Comparison of ENCODE assay signal across 8 mouse cellular contexts in genomic region chr1:89931120-89931519, GRCm38 (mm10). TPM values are rescaled to one million over a fixed set of nuclear protein-coding genes. Genes with fewer than 3 reads are reported as not detected.
DNase-seq lines count a peak whose midpoint lies in the region; ATAC-seq and TF ChIP-seq lines count a peak whose summit lies in the region.

Gene Gbx2, minus strand, starts transcription at chr1:89931179.

- DNase-seq in left cerebral cortex, adult 2 months (ENCODE audit: extremely low spot score in 1 of 2, low spot score in 2 of 2) = no peak
- no peak for DNase-seq in left cerebral cortex, postnatal 14 days (ENCODE audit: low spot score in 2 of 2)
- peak; percentile 86 for DNase-seq in embryonic facial prominence, embryonic 14.5 days (ENCODE audit: low spot score)
- peak; percentile 84 for DNase-seq in hindlimb bud, embryonic 11.5 days (ENCODE audit: extremely low spot score, low read depth, low spot score)
- DNase-seq in liver, embryonic 14.5 days (ENCODE audit: low read depth in 3 of 3, low spot score in 3 of 3) = peak; percentile 28 to 31 (median 31)
- no peak for DNase-seq in right cerebral cortex, adult 2 months (ENCODE audit: low spot score in 2 of 2)
- DNase-seq in left cerebral cortex, adult 18-20 months (ENCODE audit: low spot score in 2 of 2) = no peak

- peaks cover 100% of the 10 kb centered on the region for H3K27me3 ChIP-seq in embryonic facial prominence, embryonic 14.5 days (replicated peaks; ENCODE audit: control insufficient read depth, insufficient read depth, low read length)
- H3K27me3 ChIP-seq in liver, embryonic 14.5 days (ENCODE audit: control insufficient read depth, insufficient read depth, low read length) = peaks cover 98% of the 10 kb centered on the region
- H3K27me3 ChIP-seq in neural tube, embryonic 13.5 days = peaks cover 82% of the 10 kb centered on the region

- H3K27ac ChIP-seq in left cerebral cortex, adult 2 months = no peak within 1 kb of the TSS
- H3K27ac ChIP-seq in embryonic facial prominence, embryonic 14.5 days (replicated peaks; ENCODE audit: low read depth, low read length) = no peak within 1 kb of the TSS
- no peak within 1 kb of the TSS for H3K27ac ChIP-seq in liver, embryonic 14.5 days
- H3K27ac ChIP-seq in neural tube, embryonic 13.5 days (replicated peaks) = peak within 1 kb of the TSS; percentile 83

- H3K4me3 ChIP-seq in left cerebral cortex, adult 2 months = 0 out of 2 replicates have a peak within 1 kb of the TSS, but pooled peaks have one; percentile 16
- H3K4me3 ChIP-seq in embryonic facial prominence, embryonic 14.5 days (ENCODE audit: low read depth, low read length) = peak within 1 kb of the TSS; percentile 45
- peak within 1 kb of the TSS; percentile 6 to 45 for H3K4me3 ChIP-seq in liver, embryonic 14.5 days (ENCODE audit: insufficient read depth in 1 of 2, low read depth in 2 of 2, low read length in 2 of 2)
- peak within 1 kb of the TSS; percentile 64 for H3K4me3 ChIP-seq in neural tube, embryonic 13.5 days

- WGBS in embryonic facial prominence, embryonic 14.5 days = 0% methylated on average over 29 of the region's 33 CpGs
- 1% methylated on average over 32 of the region's 33 CpGs for WGBS in liver, embryonic 14.5 days (ENCODE audit: insufficient replicate concordance)
- under 1% methylated on average over 33 of the region's 33 CpGs for WGBS in neural tube, embryonic 13.5 days

- H3K9me3 ChIP-seq in embryonic facial prominence, embryonic 14.5 days (ENCODE audit: control insufficient read depth, low read length) = no peaks in the 10 kb centered on the region
- no peaks in the 10 kb centered on the region for H3K9me3 ChIP-seq in liver, embryonic 14.5 days (ENCODE audit: control insufficient read depth, low read length)
- no peaks in the 10 kb centered on the region for H3K9me3 ChIP-seq in neural tube, embryonic 13.5 days

- H3K36me3 ChIP-seq in embryonic facial prominence, embryonic 14.5 days (ENCODE audit: control insufficient read depth, insufficient read depth, low read length) = no peaks in the 10 kb centered on the region
- H3K36me3 ChIP-seq in liver, embryonic 14.5 days (replicated peaks; ENCODE audit: control insufficient read depth, insufficient read depth, low read depth) = no peaks in the 10 kb centered on the region
- no peaks in the 10 kb centered on the region for H3K36me3 ChIP-seq in neural tube, embryonic 13.5 days

- TF ChIP-seq CTCF in left cerebral cortex, adult 2 months (IDR thresholded peaks at IDR 0.05) = no peak
- no peak for TF ChIP-seq CTCF in liver, embryonic 14.5 days (IDR thresholded peaks at IDR 0.05; ENCODE audit: low read depth)

- peak within 1 kb of the TSS; percentile 41; the same call in 1 of the 2 replicates for H3K9ac ChIP-seq in embryonic facial prominence, embryonic 14.5 days (ENCODE audit: low read depth, low read length)
- no peak within 1 kb of the TSS for H3K9ac ChIP-seq in liver, embryonic 14.5 days (replicated peaks)
- H3K9ac ChIP-seq in neural tube, embryonic 13.5 days = peak within 1 kb of the TSS; percentile 89

- peak; percentile 60 for ATAC-seq in embryonic facial prominence, embryonic 14.5 days (ENCODE audit: low read depth)
- ATAC-seq in liver, embryonic 14.5 days (ENCODE audit: insufficient read depth) = peak; percentile 26; the same call in 1 of the 2 replicates
- peak; percentile 78 for ATAC-seq in neural tube, embryonic 13.5 days (ENCODE audit: low read depth)

- peak within 1 kb of the TSS; percentile 76 for H3K4me2 ChIP-seq in embryonic facial prominence, embryonic 14.5 days (ENCODE audit: low read depth, low read length)
- H3K4me2 ChIP-seq in liver, embryonic 14.5 days (ENCODE audit: low read depth) = peak within 1 kb of the TSS; percentile 47
- peak within 1 kb of the TSS; percentile 80 for H3K4me2 ChIP-seq in neural tube, embryonic 13.5 days

- peaks cover 22% of the 10 kb centered on the region for H3K4me1 ChIP-seq in embryonic facial prominence, embryonic 14.5 days (ENCODE audit: control insufficient read depth, insufficient read depth, low read length)
- H3K4me1 ChIP-seq in liver, embryonic 14.5 days (replicated peaks; ENCODE audit: control insufficient read depth in 2 of 2, insufficient read depth in 2 of 2, low read length in 1 of 2) = no peaks in the 10 kb centered on the region
- peaks cover 98% of the 10 kb centered on the region for H3K4me1 ChIP-seq in neural tube, embryonic 13.5 days (replicated peaks)

- TF ChIP-seq EP300 in liver, embryonic 14.5 days (IDR thresholded peaks at IDR 0.05; ENCODE audit: low read depth) = no peak

- intact Hi-C loops in left cerebral cortex, adult 2 months (cut with DNase I) = no loop called here
- intact Hi-C loops in left cerebral cortex, postnatal 14 days (cut with DNase I) = loop anchor here (10.0 kb wide), 1 partner anchor 664 kb away; no protein-coding TSS in a partner anchor

RNA-seq across cellular contexts. Expression of gene Gbx2, which starts in this region (rescaled TPM):
- under 1 TPM; 0.25 to 0.56 TPM for total RNA-seq in left cerebral cortex, adult 2 months (2021)
- total RNA-seq in left cerebral cortex, postnatal 14 days (2021) = under 1 TPM in 1 of 2 experiments, not detected in 1; 0.74 TPM
- 0.18 and 0.39 TPM in 2 replicates for polyA plus RNA-seq in embryonic facial prominence, embryonic 14.5 days (2014; fragmentation: Nextera tagmentation; extraction: Ambion mirVana)
- 0.55 and 0.73 TPM in 2 replicates for polyA plus RNA-seq in liver, embryonic 14.5 days (2012; rRNA removed)
- 0.58 and 0.63 TPM in 2 replicates for polyA plus RNA-seq in liver, embryonic 14.5 days (2014; fragmentation: Nextera tagmentation; extraction: Ambion mirVana)
- 42.7 and 44.6 TPM in 2 replicates for polyA plus RNA-seq in neural tube, embryonic 13.5 days (2015; fragmentation: Nextera tagmentation; extraction: Ambion mirVana)
- total RNA-seq in left cerebral cortex, adult 18-20 months (2021) = under 1 TPM; 0.21 to 0.89 TPM

Comparison
In these comparisons a context has a peak if more than half of its experiments do, and no peak if none do; other contexts are left out.
1. RNA of gene Gbx2 (polyA plus RNA-seq): 42.7 to 44.6 TPM in neural tube, embryonic 13.5 days; 0.55 to 0.73 TPM in liver, embryonic 14.5 days and 0.18 to 0.39 TPM in embryonic facial prominence, embryonic 14.5 days; every median in the first group is over 10 times any median in the second.
2. Peak in DNase-seq, ATAC-seq, H3K4me3 ChIP-seq, H3K9ac ChIP-seq and H3K4me2 ChIP-seq in embryonic facial prominence, embryonic 14.5 days; RNA of the gene not detected or under 1 TPM.
3. Peak in DNase-seq, ATAC-seq, H3K4me3 ChIP-seq and H3K4me2 ChIP-seq in liver, embryonic 14.5 days; RNA of the gene not detected or under 1 TPM.
4. ATAC-seq: peak in every context shown above with its lines; median percentile 78 in neural tube, embryonic 13.5 days; 60 in embryonic facial prominence, embryonic 14.5 days; 26 in liver, embryonic 14.5 days.
5. Peak in every context shown above with its lines, with median percentiles within 50 percentile points of each other: H3K4me3 ChIP-seq and H3K4me2 ChIP-seq.